Mouse (Mus musculus) liver, embryonic 14.5 days (tissue): ENCODE measurements around the gene Gfpt1.

Experiments
- CTCF ChIP-seq: IDR thresholded peaks from 2 replicates; pipeline ENCODE4 v1.5.1; 2016; ENCODE audit warnings: antibody characterized with exemption, low read depth, control low read depth
- EP300 ChIP-seq: IDR thresholded peaks from 2 replicates; pipeline ENCODE4 v1.6.1; 2016; ENCODE audit warnings: antibody characterized with exemption, low read depth

DNA sequence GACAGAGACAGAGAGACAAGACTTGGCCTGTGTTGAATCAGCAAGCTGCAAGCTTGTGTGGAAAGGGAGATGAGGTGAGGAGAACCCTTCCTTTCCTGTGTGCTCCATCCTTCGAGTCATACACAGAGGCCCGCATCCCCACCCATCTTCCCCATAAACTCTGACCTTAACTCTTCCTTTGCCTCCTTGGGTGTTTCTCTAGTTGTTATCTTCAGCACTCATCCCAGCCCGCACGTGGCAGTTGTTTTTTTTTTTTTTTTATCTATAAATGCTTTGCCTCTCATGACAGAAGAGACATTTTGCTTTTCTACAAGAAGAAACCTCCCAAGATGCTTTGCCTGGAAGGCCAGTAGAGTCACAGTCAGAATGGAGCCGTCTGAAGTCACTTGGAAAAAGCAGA is 95.8 kb downstream of the Gfpt1 start:
- TF ChIP-seq EP300 (peak; percentile 38; the same call in 1 of the 2 replicates), CTCF (no peak)
